Mouse (Mus musculus) intestine, embryonic 16.5 days (tissue): Measurements from ENCODE around the gene Gnptg. TPM values are rescaled to one million over a fixed set of nuclear protein-coding genes. Genes with fewer than 3 reads are reported as not detected.
"Not testable (repeated sequence)": the region's sequence is repeated elsewhere in the genome, so short reads cannot be mapped to it uniquely, and the experiment has no call there.

Experiments used
- ATAC-seq: fragments of 200-750 bp; cut with Nextera tagmentation; 2 replicates; pipeline ENCODE4 v1.8.0; 2017; ENCODE audit warnings: moderate TSS enrichment, moderate library complexity
- H3K27ac ChIP-seq: fragments of 300-500 bp; sonication (generic); 2 replicates; pipeline ENCODE4 v1.5.1; 2014; ENCODE audit warnings: mild to moderate bottlenecking, low read length
- H3K27me3 ChIP-seq: fragments of 300-500 bp; sonication (generic); replicated peaks from 2 replicates; pipeline ENCODE4 v1.6.1; 2014; ENCODE audit warnings: low read length, control low read depth, mixed read lengths; ENCODE audit not compliant: control insufficient read depth, insufficient read depth
- H3K36me3 ChIP-seq: fragments of 300-500 bp; sonication (generic); 2 replicates; pipeline ENCODE4 v1.6.1; 2014; ENCODE audit warnings: low read length, control low read depth; ENCODE audit not compliant: control insufficient read depth, insufficient read depth
- H3K4me1 ChIP-seq: fragments of 300-500 bp; sonication (generic); 2 replicates; pipeline ENCODE4 v1.6.1; 2014; ENCODE audit warnings: low read length, control low read depth, mixed read lengths; ENCODE audit not compliant: control insufficient read depth, insufficient read depth
- H3K4me2 ChIP-seq: fragments of 300-500 bp; sonication (generic); 2 replicates; pipeline ENCODE4 v1.6.1; 2014; ENCODE audit warnings: low read depth, low read length, control low read depth
- H3K4me3 ChIP-seq: fragments of 300-500 bp; sonication (generic); 2 replicates; pipeline ENCODE4 v1.5.1; 2014; ENCODE audit warnings: mild to moderate bottlenecking, low read length
- H3K9ac ChIP-seq: fragments of 300-500 bp; sonication (generic); 2 replicates; pipeline ENCODE4 v1.6.1; 2014; ENCODE audit warnings: low read depth, low read length
- H3K9me3 ChIP-seq: fragments of 300-500 bp; sonication (generic); 2 replicates; pipeline ENCODE4 v1.6.1; 2016; ENCODE audit warnings: low read length, control low read depth; ENCODE audit not compliant: control insufficient read depth
- WGBS: fragments of 180-500 bp; shearing (Covaris S2); extraction: QIAGEN DNeasy Blood & Tissue Kit; methylation state at CpG from one replicate; pipeline ENCODE4 v1.1.7; 2014; 5-methylcytosine and 5-hydroxymethylcytosine counted together
- polyA plus RNA-seq: library from polyadenylated mRNA; unstranded; fragments of >200 nt; fragmentation: Nextera tagmentation; extraction: Ambion mirVana; gene quantifications from 2 replicates; pipeline ENCODE4 v1.2.1, GENCODE M21; 2015

Gene Gnptg
- polyA plus RNA-seq, 1 experiment from 2014 or later, result 45.8 TPM

DNA sequence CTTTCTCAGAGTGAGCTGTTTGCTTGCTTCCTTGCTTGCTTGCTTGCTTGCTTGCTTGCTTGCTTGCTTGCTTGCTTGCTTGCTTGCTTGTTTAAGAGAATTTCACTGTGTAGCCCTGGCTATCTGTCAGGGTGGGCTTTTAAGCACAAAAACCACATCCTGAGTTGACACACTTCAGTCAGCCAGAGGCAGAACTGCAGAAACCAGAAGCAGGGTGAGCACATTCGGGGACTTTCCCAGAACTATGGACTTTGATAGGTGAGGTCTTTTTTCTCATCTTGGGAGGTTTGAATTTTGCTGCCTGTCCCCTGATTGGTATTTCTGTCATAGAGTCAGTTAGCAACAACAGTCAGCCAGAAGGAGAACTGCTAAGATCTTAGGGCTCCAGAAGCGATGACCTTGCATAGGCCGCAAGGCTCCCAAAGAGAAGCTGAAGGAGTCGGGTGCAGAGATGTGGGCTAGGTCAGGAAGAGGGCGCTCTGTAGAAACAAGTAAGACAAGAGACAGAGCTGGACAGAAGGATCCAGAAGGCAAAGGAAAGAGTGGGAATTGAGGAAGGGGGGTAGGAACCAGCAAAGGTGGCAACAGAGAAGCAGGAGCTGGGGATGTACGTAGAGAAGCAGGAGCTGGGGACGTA lies 15.2 kb downstream of the Gnptg start:
- H3K27ac ChIP-seq, result no peak overlapping the region
- no peak overlapping the region for H3K9ac ChIP-seq
- H3K36me3 ChIP-seq, result no peaks in the 10 kb centered on the region
- 85% methylated on average over 7 of the region's 7 CpGs for WGBS
- no peak overlapping the region for H3K4me3 ChIP-seq
- H3K9me3 ChIP-seq, result no peaks in the 10 kb centered on the region
- H3K4me2 ChIP-seq, result no peak overlapping the region
- H3K4me1 ChIP-seq, result peaks cover 11% of the 10 kb centered on the region
- no peak for ATAC-seq
- no peaks in the 10 kb centered on the region for H3K27me3 ChIP-seq

DNA sequence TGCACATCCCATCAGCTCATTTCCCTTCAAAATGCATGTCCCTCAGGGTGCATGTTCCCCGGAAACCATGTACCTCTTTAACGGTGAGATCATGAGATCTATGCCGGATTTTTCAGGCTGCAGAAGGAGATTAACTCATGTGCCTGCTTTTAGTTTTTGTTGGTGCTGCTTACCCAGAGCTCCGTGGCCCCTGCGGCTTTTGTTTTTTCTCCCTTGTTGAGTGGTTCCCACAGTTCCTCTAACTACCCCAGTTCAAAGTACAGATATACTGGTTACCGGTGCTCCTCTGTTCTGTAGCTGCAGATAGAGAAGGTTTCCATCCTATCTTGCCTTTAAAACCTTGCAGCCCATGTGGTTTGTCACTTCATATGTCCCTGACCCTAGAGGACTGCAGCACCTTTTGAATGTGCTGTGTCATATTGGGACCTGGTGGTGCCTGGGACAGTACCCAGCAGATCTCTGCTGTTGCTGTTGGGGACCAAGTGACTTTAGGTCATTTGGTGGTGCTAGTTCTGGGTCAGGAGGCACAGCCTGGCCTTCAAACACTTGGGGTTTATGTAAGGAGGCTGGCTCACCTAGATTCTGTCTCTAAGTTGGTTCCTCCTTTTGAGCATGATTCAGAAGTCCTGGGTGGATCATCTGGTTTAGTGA lies 16.8 kb downstream of the Gnptg start:
- Histone ChIP-seq H3K9ac (peak overlapping the region; percentile 35; the same call in 1 of the 2 replicates), H3K4me2 (peak overlapping the region; percentile 55), H3K4me1 (peaks cover 11% of the 10 kb centered on the region), H3K9me3 (no peaks in the 10 kb centered on the region), H3K4me3 (peak overlapping the region; percentile 34), H3K27me3 (no peaks in the 10 kb centered on the region), H3K27ac (no peak overlapping the region), H3K36me3 (no peaks in the 10 kb centered on the region)
- ATAC-seq, result peak; percentile 26; the same call in 1 of the 2 replicates
- WGBS, result 54% methylated on average over 6 of the region's 6 CpGs

- 18% methylated on average over 15 of the region's 28 CpGs for WGBS
- peak overlapping the region; percentile 34; the same call in 1 of the 2 replicates for H3K9ac ChIP-seq
- peak; percentile 92 for ATAC-seq
- H3K27me3 ChIP-seq, H3K9me3 ChIP-seq, H3K36me3 ChIP-seq, H3K27ac ChIP-seq: not testable (repeated sequence)
- peaks cover 11% of the 10 kb centered on the region for H3K4me1 ChIP-seq
- H3K4me3 ChIP-seq, result peak overlapping the region; percentile 34
- peak overlapping the region; percentile 55 for H3K4me2 ChIP-seq
Measured at GRCm38 (mm10) chr17:25222504-25222940, 17.4 kb downstream of the Gnptg start.

GRCm38 (mm10) chr17:25221821-25222503 lies 18.0 kb downstream of the Gnptg start:
- Histone ChIP-seq H3K27ac (no peak overlapping the region), H3K4me1 (peaks cover 11% of the 10 kb centered on the region), H3K27me3 (no peaks in the 10 kb centered on the region), H3K36me3 (no peaks in the 10 kb centered on the region), H3K4me2 (peak overlapping the region; percentile 75), H3K9me3 (no peaks in the 10 kb centered on the region), H3K4me3 (peak overlapping the region; percentile 47), H3K9ac (peak overlapping the region; percentile 60)
- WGBS, result 2% methylated on average over 24 of the region's 30 CpGs
- ATAC-seq, result peak; percentile 90

DNA sequence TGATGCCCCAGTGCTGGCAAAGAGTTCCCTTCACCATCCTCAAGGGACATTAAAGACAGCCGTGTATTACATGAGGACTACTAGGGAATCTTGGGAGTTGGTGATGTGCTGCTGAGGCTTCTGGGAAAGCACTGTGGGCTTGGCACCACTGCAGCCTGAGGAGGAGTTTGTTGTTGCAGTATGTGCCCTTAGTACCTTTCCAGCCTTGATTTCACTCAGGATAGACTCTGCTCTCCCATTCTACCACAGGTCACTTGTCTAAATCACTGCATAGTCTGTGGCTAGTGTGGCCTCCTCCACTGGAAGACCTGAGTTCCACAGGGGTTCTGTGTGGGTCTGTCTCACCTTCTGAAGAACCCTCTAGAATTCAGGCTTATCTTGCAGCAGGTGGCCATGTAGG lies 19.2 kb downstream of the Gnptg start:
- peaks cover 3% of the 10 kb centered on the region; the same call in 1 of the 2 replicates for H3K36me3 ChIP-seq
- no peak for ATAC-seq
- no peaks in the 10 kb centered on the region for H3K9me3 ChIP-seq
- peaks cover 11% of the 10 kb centered on the region for H3K4me1 ChIP-seq
- no peak overlapping the region for H3K4me2 ChIP-seq
- WGBS, result 88% methylated on average over 1 of the region's 1 CpGs
- H3K27me3 ChIP-seq, result no peaks in the 10 kb centered on the region
- H3K4me3 ChIP-seq, result no peak overlapping the region
- H3K27ac ChIP-seq, result no peak overlapping the region
- H3K9ac ChIP-seq, result no peak overlapping the region

- H3K4me1 ChIP-seq, result peaks cover 11% of the 10 kb centered on the region
- no peaks in the 10 kb centered on the region for H3K27me3 ChIP-seq
- H3K36me3 ChIP-seq, result peaks cover 6% of the 10 kb centered on the region; the same call in 1 of the 2 replicates
- H3K9ac ChIP-seq, result no peak overlapping the region
- no peak overlapping the region for H3K4me3 ChIP-seq
- no peak for ATAC-seq
- 93% methylated on average over 15 of the region's 15 CpGs for WGBS
- H3K27ac ChIP-seq, result no peak overlapping the region
- H3K9me3 ChIP-seq, result no peaks in the 10 kb centered on the region
- no peak overlapping the region for H3K4me2 ChIP-seq
Measured at GRCm38 (mm10) chr17:25219492-25220295, 20.2 kb downstream of the Gnptg start.

DNA sequence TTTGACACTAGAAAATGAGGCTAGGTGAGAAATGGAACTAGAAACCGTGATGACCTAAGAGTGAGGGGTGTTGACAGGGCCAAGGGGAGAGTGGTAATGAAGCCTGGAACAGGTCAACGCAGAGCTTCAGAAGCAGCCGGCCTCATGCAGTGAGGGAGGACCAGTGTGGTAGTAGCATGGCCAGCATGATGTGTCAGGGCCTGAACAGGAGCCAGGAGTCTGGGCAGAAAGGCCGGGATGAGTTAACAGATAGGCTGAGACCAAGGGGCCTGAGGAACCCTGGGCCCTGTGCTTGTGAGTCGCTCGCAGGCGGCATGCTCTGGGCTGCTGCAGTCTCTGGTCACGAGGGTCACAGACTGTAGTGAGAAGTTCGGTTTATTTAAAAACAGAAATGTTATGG lies 21.0 kb downstream of the Gnptg start:
- Histone ChIP-seq H3K4me3 (no peak overlapping the region), H3K4me2 (no peak overlapping the region), H3K27me3 (no peaks in the 10 kb centered on the region), H3K36me3 (peaks cover 9% of the 10 kb centered on the region; the same call in 1 of the 2 replicates), H3K27ac (no peak overlapping the region), H3K9ac (no peak overlapping the region), H3K9me3 (no peaks in the 10 kb centered on the region), H3K4me1 (peaks cover 11% of the 10 kb centered on the region)
- no peak for ATAC-seq
- 88% methylated on average over 9 of the region's 9 CpGs for WGBS

DNA sequence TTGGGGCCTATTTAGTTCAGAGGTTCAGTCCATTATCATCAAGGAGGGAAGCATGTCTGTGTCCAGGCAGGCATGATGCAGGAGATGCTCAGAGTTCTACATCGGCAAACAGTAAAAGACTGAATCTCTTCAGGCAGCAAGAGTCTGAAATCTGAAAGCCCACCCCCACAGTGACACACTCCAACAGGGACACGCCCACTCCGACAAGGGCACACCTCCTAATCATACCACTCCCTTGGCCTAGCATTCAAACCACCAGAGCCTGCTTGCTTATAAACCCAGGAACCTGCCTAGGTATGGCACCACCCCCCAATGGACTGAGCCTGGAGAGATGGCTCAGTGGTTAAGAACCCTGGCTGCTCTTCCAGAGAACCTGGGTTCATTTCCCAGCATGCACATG lies 24.5 kb downstream of the Gnptg start:
- Histone ChIP-seq H3K9me3 (no peaks in the 10 kb centered on the region), H3K4me2 (no peak overlapping the region), H3K9ac (no peak overlapping the region), H3K36me3 (peaks cover 13% of the 10 kb centered on the region; the same call in 1 of the 2 replicates), H3K27me3 (no peaks in the 10 kb centered on the region), H3K4me1 (no peaks in the 10 kb centered on the region), H3K4me3 (no peak overlapping the region), H3K27ac (no peak overlapping the region)
- 90% methylated on average over 3 of the region's 3 CpGs for WGBS
- no peak for ATAC-seq

DNA sequence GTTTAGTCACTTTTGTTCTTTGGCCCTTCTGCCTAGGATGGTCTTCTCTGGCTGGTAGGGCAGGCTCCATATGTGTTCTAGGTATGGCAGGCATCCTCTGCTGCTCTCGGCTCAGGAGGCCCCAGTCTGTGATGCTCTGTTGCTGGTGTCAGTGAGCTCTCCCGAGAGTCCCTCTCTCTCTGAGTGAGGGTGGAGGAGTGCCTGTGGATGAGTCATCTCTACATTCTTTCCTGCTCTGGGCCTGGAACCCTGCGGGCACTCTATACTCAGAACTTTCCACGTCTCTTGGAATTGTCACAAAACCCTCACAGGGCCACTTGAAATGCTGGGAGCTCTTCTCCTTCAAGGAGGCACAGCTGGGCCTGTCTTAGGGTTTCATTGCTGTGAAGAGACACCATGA lies 28.2 kb downstream of the Gnptg start:
- Histone ChIP-seq H3K9ac (no peak overlapping the region), H3K36me3 (peaks cover 21% of the 10 kb centered on the region; the same call in 1 of the 2 replicates), H3K27ac (no peak overlapping the region), H3K4me1 (no peaks in the 10 kb centered on the region), H3K4me2 (no peak overlapping the region), H3K4me3 (no peak overlapping the region), H3K27me3 (no peaks in the 10 kb centered on the region), H3K9me3 (no peaks in the 10 kb centered on the region)
- ATAC-seq, result no peak
- WGBS, result 84% methylated on average over 4 of the region's 4 CpGs
